Mouse (Mus musculus) limb, embryonic 11.5 days (tissue): ENCODE measurements around the gene Rps26. TPM values are rescaled to one million over a fixed set of nuclear protein-coding genes. Genes with fewer than 3 reads are reported as not detected.
"Not testable (repeated sequence)": the region's sequence is repeated elsewhere in the genome, so short reads cannot be mapped to it uniquely, and the experiment has no call there.

Experiments
- ATAC-seq: fragments of 200-750 bp; cut with Nextera tagmentation; 2 replicates; pipeline ENCODE4 v1.8.0; 2017; ENCODE audit warnings: low read depth; ENCODE audit not compliant: insufficient number of reproducible peaks, low FRiP score, low TSS enrichment
- DNase-seq: peaks from one replicate; pipeline ENCODE4 v3.0.0-alpha.2; 2015; ENCODE audit warnings: low spot score
- H3K27ac ChIP-seq: fragments of 300-500 bp; sonication (generic); replicated peaks from 2 replicates; pipeline ENCODE4 v1.5.1; 2014; ENCODE audit warnings: low read depth, mild to moderate bottlenecking, low read length
- H3K27me3 ChIP-seq: fragments of 300-500 bp; sonication (generic); 2 replicates; pipeline ENCODE4 v1.6.1; 2014; ENCODE audit warnings: mild to moderate bottlenecking, low read length, mixed read lengths; ENCODE audit not compliant: control insufficient read depth, insufficient read depth
- H3K36me3 ChIP-seq: fragments of 300-500 bp; sonication (generic); 2 replicates; pipeline ENCODE4 v1.6.1; 2014; ENCODE audit warnings: mild to moderate bottlenecking, low read length, moderate library complexity, mixed read lengths; ENCODE audit not compliant: control insufficient read depth, insufficient read depth
- H3K4me1 ChIP-seq: fragments of 300-500 bp; sonication (generic); 2 replicates; pipeline ENCODE4 v1.6.1; 2014; ENCODE audit warnings: low read length, mixed read lengths; ENCODE audit not compliant: control insufficient read depth, insufficient read depth
- H3K4me2 ChIP-seq: fragments of 300-500 bp; sonication (generic); 2 replicates; pipeline ENCODE4 v1.6.1; 2014; ENCODE audit warnings: low read depth, mild to moderate bottlenecking, moderate library complexity; ENCODE audit not compliant: severe bottlenecking
- H3K4me3 ChIP-seq: fragments of 300-500 bp; sonication (generic); 2 replicates; pipeline ENCODE4 v1.5.1; 2014; ENCODE audit warnings: low read depth, low read length
- H3K9ac ChIP-seq: fragments of 300-500 bp; sonication (generic); 2 replicates; pipeline ENCODE4 v1.6.1; 2014; ENCODE audit warnings: mild to moderate bottlenecking, low read length
- H3K9me3 ChIP-seq: fragments of 300-500 bp; sonication (generic); 2 replicates; pipeline ENCODE4 v1.6.1; 2016; ENCODE audit warnings: low read length; ENCODE audit not compliant: control insufficient read depth
- WGBS: fragments of 180-500 bp; shearing (Covaris S2); extraction: QIAGEN DNeasy Blood & Tissue Kit; methylation state at CpG from one replicate; pipeline ENCODE4 v1.1.7; 2014; 5-methylcytosine and 5-hydroxymethylcytosine counted together
- polyA plus RNA-seq: library from polyadenylated mRNA; unstranded; fragments of >200 nt; fragmentation: Nextera tagmentation; extraction: Ambion mirVana; gene quantifications from 2 replicates; pipeline ENCODE4 v1.2.1, GENCODE M21; 2014

The Rps26 gene
- polyA plus RNA-seq, 1 experiment from 2014 or later: 831 TPM

- no peak overlapping the region for H3K4me2 ChIP-seq
- H3K36me3 ChIP-seq: peaks cover 2% of the 10 kb centered on the region; the same call in 1 of the 2 replicates
- H3K27ac ChIP-seq: no peak overlapping the region
- ATAC-seq (no peak), DNase-seq (no peak)
- no peaks in the 10 kb centered on the region for H3K9me3 ChIP-seq
- H3K4me3 ChIP-seq: no peak overlapping the region
- 94% methylated on average over 13 of the region's 13 CpGs for WGBS
- H3K9ac ChIP-seq: no peak overlapping the region
- no peaks in the 10 kb centered on the region for H3K27me3 ChIP-seq
- H3K4me1 ChIP-seq: no peaks in the 10 kb centered on the region
Measured at GRCm38 (mm10) chr10:128635697-128636096, 9.2 kb upstream of the Rps26 start.

- DNase-seq: no peak
- H3K27me3 ChIP-seq: no peaks in the 10 kb centered on the region
Measured at GRCm38 (mm10) chr10:128631571-128631970, 5.0 kb upstream of the Rps26 start.

GRCm38 (mm10) chr10:128630306-128630705 lies 3.8 kb upstream of the Rps26 start:
- not testable (repeated sequence) for DNase-seq, H3K4me3 ChIP-seq, H3K36me3 ChIP-seq, H3K4me2 ChIP-seq, ATAC-seq, H3K9me3 ChIP-seq, H3K27me3 ChIP-seq, H3K9ac ChIP-seq, H3K4me1 ChIP-seq, H3K27ac ChIP-seq
- 82% methylated on average over 5 of the region's 5 CpGs for WGBS

More at GRCm38 (mm10) chr10:128631571-128631970, 5.0 kb upstream of the Rps26 start:
- WGBS: 18% methylated on average over 6 of the region's 6 CpGs
- Histone ChIP-seq H3K36me3 (peaks cover 2% of the 10 kb centered on the region; the same call in 1 of the 2 replicates), H3K4me2 (no peak overlapping the region), H3K27ac (no peak overlapping the region), H3K9ac (no peak overlapping the region), H3K9me3 (no peaks in the 10 kb centered on the region), H3K4me1 (no peaks in the 10 kb centered on the region), H3K4me3 (no peak overlapping the region)
- no peak for ATAC-seq

GRCm38 (mm10) chr10:128629746-128630145 lies 3.2 kb upstream of the Rps26 start:
- H3K4me2 ChIP-seq: no peak overlapping the region
- H3K27ac ChIP-seq: no peak overlapping the region
- H3K9me3 ChIP-seq: no peaks in the 10 kb centered on the region
- 0 out of 2 replicates have a peak, but pooled peaks cover 2% of the 10 kb centered on the region for H3K4me1 ChIP-seq
- no peak for ATAC-seq
- H3K36me3 ChIP-seq: peaks cover 5% of the 10 kb centered on the region; the same call in 1 of the 2 replicates
- H3K4me3 ChIP-seq: no peak overlapping the region
- WGBS: 82% methylated on average over 2 of the region's 2 CpGs
- no peak for DNase-seq
- H3K9ac ChIP-seq: no peak overlapping the region
- H3K27me3 ChIP-seq: no peaks in the 10 kb centered on the region

GRCm38 (mm10) chr10:128627398-128628317 lies 1.1 kb upstream of the Rps26 start:
- no peak for DNase-seq
- 0 out of 2 replicates have a peak, but pooled peaks cover 2% of the 10 kb centered on the region for H3K4me1 ChIP-seq

GRCm38 (mm10) chr10:128625287-128625894 lies 1.2 kb downstream of the Rps26 start:
- Histone ChIP-seq H3K4me1 (0 out of 2 replicates have a peak, but pooled peaks cover 2% of the 10 kb centered on the region), H3K4me2 (peak overlapping the region; percentile 72), H3K9ac (peak overlapping the region; percentile 86), H3K4me3 (peak overlapping the region; percentile 81), H3K27ac (no peak overlapping the region; the same call in 1 of the 2 replicates), H3K27me3 (no peaks in the 10 kb centered on the region), H3K36me3 (peaks cover 18% of the 10 kb centered on the region), H3K9me3 (no peaks in the 10 kb centered on the region)
- WGBS: 47% methylated on average over 7 of the region's 7 CpGs
- DNase-seq (no peak), ATAC-seq (no peak)

More at GRCm38 (mm10) chr10:128627398-128628317, 1.1 kb upstream of the Rps26 start:
- H3K27me3 ChIP-seq: no peaks in the 10 kb centered on the region
- H3K4me2 ChIP-seq: no peak overlapping the region
- peaks cover 18% of the 10 kb centered on the region for H3K36me3 ChIP-seq
- H3K4me3 ChIP-seq: no peak overlapping the region
- no peak overlapping the region for H3K27ac ChIP-seq
- WGBS: 82% methylated on average over 10 of the region's 10 CpGs
- H3K9me3 ChIP-seq: no peaks in the 10 kb centered on the region
- ATAC-seq: 0 out of 2 replicates have a peak, but pooled peaks have one; percentile 3
- H3K9ac ChIP-seq: no peak overlapping the region

GRCm38 (mm10) chr10:128623106-128623613 lies 3.4 kb downstream of the Rps26 start:
- H3K27me3 ChIP-seq, H3K4me1 ChIP-seq, H3K27ac ChIP-seq, ATAC-seq, DNase-seq, H3K4me2 ChIP-seq, H3K4me3 ChIP-seq, H3K9me3 ChIP-seq, H3K9ac ChIP-seq: not testable (repeated sequence)
- 81% methylated on average over 3 of the region's 4 CpGs for WGBS
- H3K36me3 ChIP-seq: peaks cover 18% of the 10 kb centered on the region

- DNase-seq (no peak), ATAC-seq (no peak)
- Histone ChIP-seq H3K4me1 (0 out of 2 replicates have a peak, but pooled peaks cover 2% of the 10 kb centered on the region), H3K9me3 (no peaks in the 10 kb centered on the region), H3K27me3 (no peaks in the 10 kb centered on the region), H3K36me3 (peaks cover 18% of the 10 kb centered on the region), H3K4me2 (no peak overlapping the region), H3K9ac (no peak overlapping the region), H3K4me3 (no peak overlapping the region), H3K27ac (no peak overlapping the region)
- 84% methylated on average over 4 of the region's 4 CpGs for WGBS
Measured at GRCm38 (mm10) chr10:128622702-128623101, 3.8 kb downstream of the Rps26 start.
